Mouse (Mus musculus): ENCODE data around the gene Hist1h2bc.

DNA sequence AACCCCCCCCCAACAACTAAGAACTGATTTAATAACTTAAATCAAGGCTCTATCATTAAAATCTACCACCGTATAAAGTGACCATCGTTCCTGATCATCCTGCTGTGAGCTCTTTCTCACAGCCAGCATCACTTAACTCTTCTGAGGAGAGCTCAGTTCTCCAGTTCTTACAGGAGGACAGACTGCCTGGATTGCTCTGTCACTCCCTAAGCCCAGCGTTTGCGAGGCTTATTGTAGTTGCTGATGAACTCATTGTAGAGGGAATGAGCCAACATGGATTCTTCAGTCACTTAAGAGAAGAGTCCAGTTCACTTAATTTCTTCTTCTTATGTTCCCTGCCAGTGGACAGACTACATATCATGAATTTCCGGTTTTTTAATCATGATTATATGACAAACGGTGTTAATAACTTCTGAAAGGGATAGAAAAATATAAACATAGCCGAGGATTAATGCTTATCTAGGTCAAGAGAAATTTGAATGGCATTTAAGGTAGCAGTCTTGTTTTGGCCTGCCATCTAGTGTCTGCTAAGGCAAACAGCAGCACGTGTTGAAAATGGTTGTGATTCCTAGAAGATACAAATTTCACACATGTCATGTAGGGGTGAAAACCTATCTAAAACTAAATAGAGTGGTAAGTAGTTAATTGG, 48.3 kb downstream of the Hist1h2bc start:
- TF ChIP-seq CTCF (conservative IDR thresholded peaks at IDR 0.05; ENCODE audit: low read length) (peak; percentile 68), POU5F1 (IDR thresholded peaks at IDR 0.05; ENCODE audit: borderline replicate concordance, low read length) (no peak)
